Mouse (Mus musculus) neural tube, embryonic 15.5 days (tissue): ENCODE results near the gene Zscan26. TPM values are rescaled to one million over a fixed set of nuclear protein-coding genes. Genes with fewer than 3 reads are reported as not detected.
"Not testable (repeated sequence)": the region's sequence is repeated elsewhere in the genome, so short reads cannot be mapped to it uniquely, and the experiment has no call there.

Experiments used
- ATAC-seq: fragments of 200-750 bp; cut with Nextera tagmentation; 2 replicates; pipeline ENCODE4 v1.8.0; 2017; ENCODE audit warnings: mild to moderate bottlenecking, moderate TSS enrichment, moderate library complexity; ENCODE audit not compliant: low FRiP score
- H3K27ac ChIP-seq: fragments of 300-500 bp; sonication (generic); replicated peaks from 2 replicates; pipeline ENCODE4 v1.5.1; 2015; ENCODE audit warnings: mild to moderate bottlenecking, inconsistent platforms
- H3K27me3 ChIP-seq: fragments of 300-500 bp; sonication (generic); replicated peaks from 2 replicates; pipeline ENCODE4 v1.6.1; 2015; ENCODE audit warnings: inconsistent platforms
- H3K36me3 ChIP-seq: fragments of 300-500 bp; sonication (generic); 2 replicates; pipeline ENCODE4 v1.6.1; 2015; ENCODE audit warnings: inconsistent platforms
- H3K4me1 ChIP-seq: fragments of 300-500 bp; sonication (generic); 2 replicates; pipeline ENCODE4 v1.6.1; 2015; ENCODE audit warnings: inconsistent platforms
- H3K4me2 ChIP-seq: fragments of 300-500 bp; sonication (generic); 2 replicates; pipeline ENCODE4 v1.6.1; 2015; ENCODE audit warnings: inconsistent platforms, mild to moderate bottlenecking, moderate library complexity
- H3K4me3 ChIP-seq: fragments of 300-500 bp; sonication (generic); replicated peaks from 2 replicates; pipeline ENCODE4 v1.5.1; 2015; ENCODE audit warnings: mild to moderate bottlenecking, inconsistent platforms
- H3K9ac ChIP-seq: fragments of 300-500 bp; sonication (generic); replicated peaks from 2 replicates; pipeline ENCODE4 v1.6.1; 2015; ENCODE audit warnings: mild to moderate bottlenecking, inconsistent platforms
- H3K9me3 ChIP-seq: fragments of 300-500 bp; sonication (generic); replicated peaks from 2 replicates; pipeline ENCODE4 v1.6.1; 2016; ENCODE audit warnings: inconsistent platforms
- WGBS: fragments of 180-500 bp; shearing (Covaris S2); methylation state at CpG from one replicate; pipeline ENCODE4 v1.1.7; 2015; ENCODE audit warnings: mixed read lengths; 5-methylcytosine and 5-hydroxymethylcytosine counted together
- microRNA counts: library from miRNA; unstranded; fragments of <30 nt; microRNA quantifications from one replicate; lab custom pipeline; 2016
- microRNA-seq: library from miRNA; unstranded; fragments of <30 nt; microRNA quantifications from one replicate; pipeline ENCODE4, GENCODE M21; 2017
- polyA plus RNA-seq: library from polyadenylated mRNA; unstranded; fragments of >200 nt; fragmentation: Nextera tagmentation; extraction: Ambion mirVana; gene quantifications from 2 replicates; pipeline ENCODE4 v1.2.1, GENCODE M21; 2015

Gene Zscan26
- polyA plus RNA-seq, 1 experiment from 2014 or later = 25.7 TPM

DNA sequence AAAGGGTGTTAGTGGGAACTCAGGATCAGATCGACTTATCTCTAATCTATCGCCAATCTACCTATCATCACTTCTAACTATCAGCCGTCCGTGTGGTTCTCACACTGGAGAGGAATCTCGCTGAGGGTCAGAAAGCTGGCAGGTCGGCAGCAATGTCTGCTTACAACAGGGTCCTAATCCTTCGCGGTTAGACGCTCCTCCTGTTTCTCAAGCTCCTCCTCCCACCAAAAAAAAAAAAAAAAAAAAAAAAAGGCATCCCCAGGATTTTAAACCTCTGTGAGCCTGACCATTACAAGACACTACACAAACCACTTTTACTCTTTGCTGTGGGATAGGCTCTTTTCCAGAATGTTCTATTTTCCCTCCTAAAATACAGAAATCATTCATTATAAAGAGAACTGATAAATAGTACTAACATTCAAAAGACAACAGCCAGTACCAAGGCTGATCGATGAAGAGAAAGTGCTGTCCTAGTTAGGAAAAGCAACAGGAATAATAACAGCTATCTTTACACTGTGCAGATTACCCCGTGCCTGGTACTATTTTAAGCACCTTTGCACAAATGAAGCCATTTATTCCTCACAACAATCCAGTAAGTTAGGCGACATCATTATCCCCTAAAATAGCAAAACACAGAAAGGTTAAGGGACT is 51.8 kb downstream of the Zscan26 start:
- H3K4me1 ChIP-seq = peaks cover 30% of the 10 kb centered on the region
- H3K9me3 ChIP-seq = no peaks in the 10 kb centered on the region
- 16% methylated on average over 12 of the region's 12 CpGs for WGBS
- H3K36me3 ChIP-seq = peaks cover 13% of the 10 kb centered on the region; the same call in 1 of the 2 replicates
- H3K4me2 ChIP-seq = peak overlapping the region; percentile 68
- H3K27ac ChIP-seq = peak overlapping the region; percentile 70; the same call in 1 of the 2 replicates
- peak overlapping the region; percentile 60 for H3K4me3 ChIP-seq
- ATAC-seq = 0 out of 2 replicates have a peak, but pooled peaks have one; percentile 15
- H3K27me3 ChIP-seq = 0 out of 2 replicates have a peak, but pooled peaks cover 3% of the 10 kb centered on the region
- peak overlapping the region; percentile 63 for H3K9ac ChIP-seq

DNA sequence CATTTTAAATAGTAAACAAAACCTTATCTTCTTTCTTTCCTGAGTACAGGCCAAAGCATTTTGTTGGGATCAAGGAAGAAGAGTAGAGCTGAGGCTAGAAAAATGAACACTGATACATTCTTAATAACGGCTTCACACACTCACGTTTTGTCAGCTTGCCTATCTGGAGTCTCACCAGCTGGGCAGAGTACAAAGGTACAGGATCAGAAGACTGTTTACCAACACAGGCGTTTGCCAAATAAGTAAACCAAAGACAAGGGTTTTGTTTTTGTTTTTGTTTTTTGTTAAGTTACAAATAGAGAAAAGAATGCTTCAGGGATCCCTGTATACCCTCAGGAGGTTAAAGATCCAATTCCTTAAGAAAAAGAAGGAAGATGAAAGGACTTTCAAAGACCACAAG is 52.4 kb downstream of the Zscan26 start:
- H3K4me2 ChIP-seq = peak overlapping the region; percentile 68
- H3K36me3 ChIP-seq = peaks cover 19% of the 10 kb centered on the region; the same call in 1 of the 2 replicates
- peaks cover 30% of the 10 kb centered on the region for H3K4me1 ChIP-seq
- no peak overlapping the region for H3K27ac ChIP-seq
- WGBS = 79% methylated on average over 3 of the region's 3 CpGs
- peak overlapping the region; percentile 60 for H3K4me3 ChIP-seq
- 0 out of 2 replicates have a peak, but pooled peaks cover 3% of the 10 kb centered on the region for H3K27me3 ChIP-seq
- H3K9ac ChIP-seq = peak overlapping the region; percentile 63; the same call in 1 of the 2 replicates
- H3K9me3 ChIP-seq = no peaks in the 10 kb centered on the region
- no peak for ATAC-seq

DNA sequence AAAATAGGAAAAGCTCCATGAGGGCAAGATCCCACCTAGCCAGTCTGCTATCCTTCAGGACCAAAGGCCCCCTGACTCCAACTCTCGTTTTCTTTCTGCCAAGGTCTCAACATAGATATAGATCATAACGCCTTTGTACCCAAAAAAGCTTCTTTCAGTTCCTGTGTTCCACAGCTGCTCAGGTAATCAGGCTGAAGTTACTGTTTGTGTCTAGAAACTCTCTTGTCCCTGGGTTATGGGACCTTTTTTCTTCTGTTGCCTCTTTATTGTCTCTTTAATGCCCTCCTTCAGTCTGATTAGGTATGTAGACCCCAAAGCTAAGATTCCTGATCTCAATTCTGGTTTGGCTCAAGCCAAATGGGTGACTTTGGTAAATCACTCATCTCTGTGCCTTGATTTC is 56.0 kb downstream of the Zscan26 start:
- peaks cover 51% of the 10 kb centered on the region for H3K36me3 ChIP-seq
- H3K9me3 ChIP-seq = no peaks in the 10 kb centered on the region
- ATAC-seq = no peak
- no peak overlapping the region for H3K4me3 ChIP-seq
- peaks cover 30% of the 10 kb centered on the region for H3K4me1 ChIP-seq
- no peak overlapping the region for H3K9ac ChIP-seq
- no peak overlapping the region for H3K27ac ChIP-seq
- no peaks in the 10 kb centered on the region for H3K27me3 ChIP-seq
- 95% methylated on average over 2 of the region's 2 CpGs for WGBS
- H3K4me2 ChIP-seq = no peak overlapping the region

DNA sequence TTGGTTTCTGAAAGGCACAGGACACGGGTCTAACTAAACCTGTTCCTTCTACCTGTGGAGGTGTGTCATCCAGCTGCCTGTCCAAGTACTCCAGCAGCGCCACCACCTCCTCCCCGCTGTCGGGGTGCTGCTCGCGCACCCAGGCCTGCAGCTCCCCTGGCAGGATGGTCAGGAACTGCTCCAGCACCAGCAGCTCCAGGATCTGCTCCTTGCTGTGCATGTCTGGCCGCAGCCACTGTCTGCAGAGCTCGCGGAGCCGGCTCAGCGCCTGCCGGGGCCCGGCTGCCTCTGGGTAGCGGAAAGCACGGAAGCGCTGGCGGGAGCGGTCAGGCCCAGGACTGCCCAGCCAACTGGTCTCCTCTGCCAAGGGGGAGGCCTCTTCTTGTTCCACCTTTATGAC is 57.5 kb downstream of the Zscan26 start:
- peaks cover 66% of the 10 kb centered on the region for H3K36me3 ChIP-seq
- peaks cover 20% of the 10 kb centered on the region for H3K4me1 ChIP-seq
- H3K27ac ChIP-seq, H3K4me2 ChIP-seq, H3K9me3 ChIP-seq, H3K9ac ChIP-seq, H3K27me3 ChIP-seq, H3K4me3 ChIP-seq, ATAC-seq: not testable (repeated sequence)
- WGBS = 98% methylated on average over 18 of the region's 18 CpGs

DNA sequence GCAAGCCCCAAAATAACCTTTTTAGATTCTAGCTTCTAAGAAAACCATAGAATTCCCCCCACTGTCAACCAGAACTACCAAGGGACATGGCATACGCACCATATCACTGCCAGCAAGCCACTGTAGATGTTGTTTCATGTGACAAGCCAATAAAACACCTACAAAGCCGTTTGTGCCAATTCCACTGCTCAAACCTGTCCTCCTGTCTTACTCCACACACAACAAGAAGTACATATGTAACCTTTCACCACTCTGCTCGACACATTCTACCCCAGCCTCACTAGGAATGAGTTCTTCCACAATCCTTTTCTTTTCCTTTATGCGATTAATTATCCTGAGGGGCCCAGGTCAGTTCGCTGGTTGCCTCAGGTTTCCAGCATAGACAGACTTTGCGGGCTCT is 57.9 kb downstream of the Zscan26 start:
- Histone ChIP-seq H3K4me1 (peaks cover 16% of the 10 kb centered on the region), H3K36me3 (peaks cover 70% of the 10 kb centered on the region), H3K9me3 (no peaks in the 10 kb centered on the region), H3K9ac (no peak overlapping the region), H3K4me3 (no peak overlapping the region), H3K27me3 (no peaks in the 10 kb centered on the region), H3K27ac (no peak overlapping the region), H3K4me2 (no peak overlapping the region)
- no peak for ATAC-seq
- WGBS = 97% methylated on average over 6 of the region's 6 CpGs

DNA sequence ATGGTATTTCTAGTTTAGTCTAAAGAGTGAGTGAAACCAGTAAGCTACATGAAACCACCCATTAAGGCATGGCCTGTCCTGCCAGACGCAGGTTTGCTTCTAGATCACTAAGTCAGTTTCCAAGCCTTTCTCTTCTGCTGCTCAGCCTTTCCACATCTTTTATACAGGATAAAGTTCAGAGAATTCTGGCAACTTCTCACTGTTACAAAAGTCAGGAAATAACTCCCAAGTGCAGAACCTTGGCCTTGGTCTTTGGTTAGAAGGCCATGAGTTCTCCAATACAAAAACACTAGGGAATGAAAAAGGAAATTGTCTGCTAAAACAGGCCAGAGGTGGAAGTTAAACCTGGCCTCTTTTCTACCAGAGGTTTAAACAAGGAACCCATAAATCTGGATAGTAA is 58.3 kb downstream of the Zscan26 start:
- Histone ChIP-seq H3K4me1 (peaks cover 14% of the 10 kb centered on the region), H3K9ac (no peak overlapping the region), H3K36me3 (peaks cover 74% of the 10 kb centered on the region), H3K4me2 (no peak overlapping the region), H3K27ac (no peak overlapping the region), H3K9me3 (no peaks in the 10 kb centered on the region), H3K4me3 (no peak overlapping the region), H3K27me3 (no peaks in the 10 kb centered on the region)
- WGBS = 94% methylated on average over 1 of the region's 1 CpGs
- no peak for ATAC-seq

MicroRNAs encoded within 50 kb of the gene (microRNA counts, 519-probe panel; counts per million panel counts)
- 3,006 counts per million, percentile 72 among the panel's probes with 10 or more counts for microRNA mmu-miR-1896 (lab: Ali Mortazavi, UCI)

Small RNA genes lying within 50 kb of the gene (microRNA-seq; reads per million reads assigned to microRNA genes)
- not detected for gene Mir1896
- gene Mir6942 = not detected

Other genes starting within 250 kb of the Zscan26 start
- gene Gpx5, start 161.0 kb downstream of the Zscan26 start, polyA plus RNA-seq = not detected in 2 replicates
- 0.24 and 0.27 TPM in 2 replicates for gene Gpx6, start 141.6 kb downstream of the Zscan26 start, polyA plus RNA-seq
- not detected in 2 replicates for gene Olfr1367, start 106.8 kb downstream of the Zscan26 start, polyA plus RNA-seq
- gene Zscan12, start 90.9 kb downstream of the Zscan26 start, polyA plus RNA-seq = 12.4 and 13.0 TPM in 2 replicates
- gene Zkscan3, start 51.0 kb downstream of the Zscan26 start, polyA plus RNA-seq = 63.5 and 63.7 TPM in 2 replicates
- gene Pgbd1, start 12.7 kb downstream of the Zscan26 start, polyA plus RNA-seq = 3.0 and 3.1 TPM in 2 replicates
- 3.0 TPM in 2 replicates for gene Nkapl, start 14.8 kb upstream of the Zscan26 start, polyA plus RNA-seq
- 8.7 and 10.0 TPM in 2 replicates for gene Zkscan4, start 25.2 kb upstream of the Zscan26 start, polyA plus RNA-seq
- gene Gm10065, start 25.7 kb upstream of the Zscan26 start, polyA plus RNA-seq = not detected in 2 replicates
- 0.24 and 0.41 TPM in 2 replicates for gene AK157302, start 41.5 kb upstream of the Zscan26 start, polyA plus RNA-seq
- 8.5 and 9.7 TPM in 2 replicates for gene Gm11273, start 47.7 kb upstream of the Zscan26 start, polyA plus RNA-seq
- gene Zkscan8, start 77.4 kb upstream of the Zscan26 start, polyA plus RNA-seq = 4.3 and 4.9 TPM in 2 replicates
- 0.08 and 0.11 TPM in 2 replicates for gene Olfr1366, start 89.1 kb upstream of the Zscan26 start, polyA plus RNA-seq
- 0.04 TPM in 2 replicates for gene Olfr1535, start 106.2 kb upstream of the Zscan26 start, polyA plus RNA-seq
- gene Olfr1364, start 128.0 kb upstream of the Zscan26 start, polyA plus RNA-seq = not detected in 2 replicates
- gene Olfr1362, start 160.3 kb upstream of the Zscan26 start, polyA plus RNA-seq = not detected in 2 replicates
- 0.04 TPM in 1 of 2 replicates, not detected in the other for gene Olfr11, start 188.8 kb upstream of the Zscan26 start, polyA plus RNA-seq
- not detected in 2 replicates for gene Olfr1361, start 209.7 kb upstream of the Zscan26 start, polyA plus RNA-seq
- gene Olfr1360, start 223.7 kb upstream of the Zscan26 start, polyA plus RNA-seq = not detected in 2 replicates
- gene Olfr1359, start 244.4 kb upstream of the Zscan26 start, polyA plus RNA-seq = not detected in 2 replicates